In genomic region chr6:83302264-83302663, GRCm38 (mm10) we compare ENCODE assay signal across 15 mouse cellular contexts. TPM values are rescaled to one million over a fixed set of nuclear protein-coding genes. Genes with fewer than 3 reads are reported as not detected.
DNase-seq lines count a peak whose midpoint lies in the region; ATAC-seq and TF ChIP-seq lines count a peak whose summit lies in the region.
"Had no signal": no experiment of that assay in that cellular context is flagged by ENCODE, and none has a peak within 500 bp of the region (broad histone marks: within the 10 kb centered on the region; RNA-seq: fewer than 3 reads in every experiment).

No protein-coding gene starts in this region.

- H3K4me1 ChIP-seq in hindbrain, embryonic 16.5 days (ENCODE audit: control insufficient read depth, insufficient read depth, low read depth, low read length) = no peaks in the 10 kb centered on the region
- H3K4me1 ChIP-seq in hindbrain, embryonic 11.5 days (replicated peaks; ENCODE audit: control insufficient read depth, insufficient read depth, low read length) = no peaks in the 10 kb centered on the region
- H3K4me1 ChIP-seq in testis, adult 2 months (ENCODE audit: control insufficient read depth, insufficient read depth, low read length) = peaks cover 6% of the 10 kb centered on the region
- 0 out of 2 replicates have a peak, but pooled peaks cover 4% of the 10 kb centered on the region for H3K4me1 ChIP-seq in neural tube, embryonic 15.5 days
- H3K4me1 ChIP-seq: embryonic facial prominence, embryonic 15.5 days; hindbrain, embryonic 12.5 days had no signal

- H3K4me2 ChIP-seq in hindbrain, embryonic 16.5 days (ENCODE audit: low read length) = no peak overlapping the region
- H3K4me2 ChIP-seq in hindbrain, embryonic 11.5 days (replicated peaks; ENCODE audit: low read depth, low read length) = no peak overlapping the region
- no peak overlapping the region for H3K4me2 ChIP-seq in neural tube, embryonic 15.5 days
- H3K4me2 ChIP-seq: embryonic facial prominence, embryonic 15.5 days; hindbrain, embryonic 12.5 days; limb, embryonic 15.5 days had no signal

- ATAC-seq in hindbrain, embryonic 16.5 days = peak; percentile 78
- ATAC-seq in hindbrain, embryonic 11.5 days (ENCODE audit: low FRiP score) = no peak
- peak; percentile 88 for ATAC-seq in neural tube, embryonic 15.5 days (ENCODE audit: low FRiP score)
- ATAC-seq in activated CD4-positive, CD25-positive, alpha-beta regulatory T cell, adult 4 months = no peak
- ATAC-seq in erythroblast, adult 5-6 weeks (replicated peaks; ENCODE audit: low FRiP score, poor library complexity, severe bottlenecking) = no peak

- no peaks in the 10 kb centered on the region for H3K9me3 ChIP-seq in hindbrain, embryonic 16.5 days (ENCODE audit: control insufficient read depth, low read length)
- H3K9me3 ChIP-seq in hindbrain, embryonic 11.5 days (ENCODE audit: control insufficient read depth, low read length) = no peaks in the 10 kb centered on the region
- no peaks in the 10 kb centered on the region for H3K9me3 ChIP-seq in neural tube, embryonic 15.5 days (replicated peaks)
- H3K9me3 ChIP-seq: embryonic facial prominence, embryonic 15.5 days; hindbrain, embryonic 12.5 days; limb, embryonic 15.5 days had no signal

- no peak overlapping the region for H3K9ac ChIP-seq in hindbrain, embryonic 16.5 days (ENCODE audit: low read depth, low read length)
- H3K9ac ChIP-seq in hindbrain, embryonic 11.5 days (ENCODE audit: low read depth, low read length) = no peak overlapping the region
- no peak overlapping the region for H3K9ac ChIP-seq in neural tube, embryonic 15.5 days (replicated peaks)
- H3K9ac ChIP-seq: embryonic facial prominence, embryonic 15.5 days; hindbrain, embryonic 12.5 days; limb, embryonic 15.5 days had no signal

- DNase-seq in hindbrain, embryonic 11.5 days (ENCODE audit: low spot score) = no peak
- no peak for DNase-seq in testis, postnatal 10 days (ENCODE audit: low spot score)
- DNase-seq in kidney, adult 9 months = peak; percentile 36
- DNase-seq: cerebellum, postnatal 25 days; lung, postnatal 4 days; spleen, adult 18-20 months; thymus, adult 2 months had no signal

- no peak for TF ChIP-seq POLR2A in testis, adult 2 months (IDR thresholded peaks at IDR 0.05; ENCODE audit: control insufficient read depth, low read depth, low read length)

- H3K27me3 ChIP-seq in hindbrain, embryonic 16.5 days (replicated peaks; ENCODE audit: control insufficient read depth, insufficient read depth, low read length) = no peaks in the 10 kb centered on the region
- no peaks in the 10 kb centered on the region for H3K27me3 ChIP-seq in hindbrain, embryonic 11.5 days (ENCODE audit: control insufficient read depth, insufficient read depth, low read length)
- H3K27me3 ChIP-seq in testis, adult 2 months (ENCODE audit: control insufficient read depth, insufficient read depth, low read length) = no peaks in the 10 kb centered on the region
- H3K27me3 ChIP-seq in neural tube, embryonic 15.5 days (replicated peaks) = no peaks in the 10 kb centered on the region
- H3K27me3 ChIP-seq: embryonic facial prominence, embryonic 15.5 days; hindbrain, embryonic 12.5 days; limb, embryonic 15.5 days had no signal

- peaks cover 4% of the 10 kb centered on the region; the same call in 1 of the 2 replicates for H3K36me3 ChIP-seq in hindbrain, embryonic 16.5 days (ENCODE audit: control insufficient read depth, insufficient read depth, low read length)
- peaks cover 2% of the 10 kb centered on the region; the same call in 1 of the 2 replicates for H3K36me3 ChIP-seq in hindbrain, embryonic 11.5 days (ENCODE audit: control insufficient read depth, insufficient read depth, low read length)
- peaks cover 2% of the 10 kb centered on the region; the same call in 1 of the 2 replicates for H3K36me3 ChIP-seq in testis, adult 2 months (ENCODE audit: control insufficient read depth, insufficient read depth, low read length)
- peaks cover 22% of the 10 kb centered on the region for H3K36me3 ChIP-seq in neural tube, embryonic 15.5 days

- no peak for TF ChIP-seq CTCF in testis, adult 2 months (IDR thresholded peaks at IDR 0.05; ENCODE audit: control insufficient read depth, insufficient read depth, insufficient replicate concordance, low read depth, low read length)

- no peak overlapping the region for H3K27ac ChIP-seq in hindbrain, embryonic 16.5 days (ENCODE audit: low read depth, low read length)
- no peak overlapping the region for H3K27ac ChIP-seq in hindbrain, embryonic 11.5 days (ENCODE audit: low read depth, low read length)
- peak overlapping the region; percentile 72 for H3K27ac ChIP-seq in testis, adult 2 months (ENCODE audit: control insufficient read depth, insufficient read depth, low read depth, low read length)
- H3K27ac ChIP-seq in neural tube, embryonic 15.5 days (replicated peaks) = peak overlapping the region; percentile 71
- H3K27ac ChIP-seq: embryonic facial prominence, embryonic 15.5 days; hindbrain, embryonic 12.5 days; limb, embryonic 15.5 days had no signal

- no peak overlapping the region for H3K4me3 ChIP-seq in hindbrain, embryonic 16.5 days (ENCODE audit: low read length)
- H3K4me3 ChIP-seq in hindbrain, embryonic 11.5 days (ENCODE audit: low read depth, low read length) = no peak overlapping the region
- H3K4me3 ChIP-seq in testis, adult 2 months (ENCODE audit: control insufficient read depth, low read depth, low read length) = no peak overlapping the region
- no peak overlapping the region for H3K4me3 ChIP-seq in neural tube, embryonic 15.5 days (replicated peaks)
- H3K4me3 ChIP-seq: embryonic facial prominence, embryonic 15.5 days; hindbrain, embryonic 12.5 days; limb, embryonic 15.5 days had no signal

- 72% methylated on average over 5 of the region's 5 CpGs for WGBS in hindbrain, embryonic 16.5 days
- 88% methylated on average over 5 of the region's 5 CpGs for WGBS in hindbrain, embryonic 11.5 days
- WGBS in neural tube, embryonic 15.5 days = 44% methylated on average over 5 of the region's 5 CpGs

RNA-seq across cellular contexts. Expression of gene Mthfd2, which starts 23.4 kb away (rescaled TPM):
- 33.4 and 34.3 TPM in 2 replicates for polyA plus RNA-seq in hindbrain, embryonic 16.5 days (2015; fragmentation: Nextera tagmentation; extraction: Ambion mirVana)
- polyA plus RNA-seq in hindbrain, embryonic 11.5 days (2014; fragmentation: Nextera tagmentation; extraction: Ambion mirVana) = 41.8 and 46.9 TPM in 2 replicates
- polyA plus RNA-seq in testis, adult 2 months (2012; rRNA removed) = 13.9 and 15.4 TPM in 2 replicates
- 30.9 and 34.7 TPM in 2 replicates for polyA plus RNA-seq in neural tube, embryonic 15.5 days (2015; fragmentation: Nextera tagmentation; extraction: Ambion mirVana)
- 100 to 1,000 TPM; 124 to 145 TPM for polyA plus RNA-seq in activated CD4-positive, CD25-positive, alpha-beta regulatory T cell, adult 4 months (2017; shearing (Covaris generic))
- 13.8 and 21.1 TPM in 2 replicates for total RNA-seq in erythroblast, adult 5-6 weeks (2015; ENCODE audit: low replicate concordance)
- 21.8 and 29.0 TPM in 2 replicates for total RNA-seq in erythroblast, adult 5-6 weeks (2017; ENCODE audit: low replicate concordance)

RNA-seq across cellular contexts. Expression of gene Mob1a, which starts 23.6 kb away (rescaled TPM):
- polyA plus RNA-seq in hindbrain, embryonic 16.5 days (2015; fragmentation: Nextera tagmentation; extraction: Ambion mirVana) = 19.4 and 23.9 TPM in 2 replicates
- polyA plus RNA-seq in hindbrain, embryonic 11.5 days (2014; fragmentation: Nextera tagmentation; extraction: Ambion mirVana) = 60.9 and 65.6 TPM in 2 replicates
- polyA plus RNA-seq in testis, adult 2 months (2012; rRNA removed) = 9.4 and 12.2 TPM in 2 replicates
- polyA plus RNA-seq in neural tube, embryonic 15.5 days (2015; fragmentation: Nextera tagmentation; extraction: Ambion mirVana) = 20.2 and 31.3 TPM in 2 replicates
- 10 to 100 TPM; 66.3 to 74.8 TPM for polyA plus RNA-seq in activated CD4-positive, CD25-positive, alpha-beta regulatory T cell, adult 4 months (2017; shearing (Covaris generic))
- 51.6 and 54.6 TPM in 2 replicates for total RNA-seq in erythroblast, adult 5-6 weeks (2015; ENCODE audit: low replicate concordance)
- total RNA-seq in erythroblast, adult 5-6 weeks (2017; ENCODE audit: low replicate concordance) = 71.1 and 78.7 TPM in 2 replicates

RNA-seq across cellular contexts. Expression of gene Bola3, which starts 46.7 kb away (rescaled TPM):
- 55.8 and 64.3 TPM in 2 replicates for polyA plus RNA-seq in hindbrain, embryonic 16.5 days (2015; fragmentation: Nextera tagmentation; extraction: Ambion mirVana)
- polyA plus RNA-seq in hindbrain, embryonic 11.5 days (2014; fragmentation: Nextera tagmentation; extraction: Ambion mirVana) = 110 and 117 TPM in 2 replicates
- 64.3 and 68.3 TPM in 2 replicates for polyA plus RNA-seq in testis, adult 2 months (2012; rRNA removed)
- 60.1 and 73.0 TPM in 2 replicates for polyA plus RNA-seq in neural tube, embryonic 15.5 days (2015; fragmentation: Nextera tagmentation; extraction: Ambion mirVana)
- polyA plus RNA-seq in activated CD4-positive, CD25-positive, alpha-beta regulatory T cell, adult 4 months (2017; shearing (Covaris generic)) = 10 to 100 TPM; 66.0 to 72.3 TPM
- total RNA-seq in erythroblast, adult 5-6 weeks (2015; ENCODE audit: low replicate concordance) = 99.1 and 113 TPM in 2 replicates
- total RNA-seq in erythroblast, adult 5-6 weeks (2017; ENCODE audit: low replicate concordance) = 93.6 and 115 TPM in 2 replicates

Comparison
In these comparisons a context has a peak if more than half of its experiments do, and no peak if none do; other contexts are left out.
1. ATAC-seq: peak in hindbrain, embryonic 16.5 days (single experiment) and neural tube, embryonic 15.5 days (single experiment); none in hindbrain, embryonic 11.5 days (single experiment), activated CD4-positive, CD25-positive, alpha-beta regulatory T cell, adult 4 months (single experiment) and erythroblast, adult 5-6 weeks (single experiment).
2. H3K27ac ChIP-seq: peak in testis, adult 2 months (single experiment) and neural tube, embryonic 15.5 days (single experiment); none in hindbrain, embryonic 16.5 days (single experiment) and hindbrain, embryonic 11.5 days (single experiment).